ENCODE assay signal across 28 mouse cellular contexts in genomic region chr16:68078991-68079390, GRCm38 (mm10).
"Had no signal": no experiment of that assay in that cellular context is flagged by ENCODE, and none has a peak within 500 bp of the region (broad histone marks: within the 10 kb centered on the region; RNA-seq: fewer than 3 reads in every experiment).

No protein-coding gene starts in this region.

- H3K36me3 ChIP-seq: limb, embryonic 10.5 days; limb, embryonic 12.5 days; limb, embryonic 13.5 days; limb, embryonic 15.5 days; liver, embryonic 12.5 days; liver, embryonic 13.5 days; liver, embryonic 15.5 days; lung, embryonic 15.5 days; midbrain, embryonic 10.5 days; midbrain, embryonic 12.5 days; midbrain, embryonic 13.5 days; midbrain, embryonic 15.5 days; neural tube, embryonic 12.5 days had no signal

- H3K27me3 ChIP-seq: limb, embryonic 12.5 days; limb, embryonic 13.5 days; limb, embryonic 15.5 days; liver, embryonic 12.5 days; liver, embryonic 13.5 days; liver, embryonic 15.5 days; lung, embryonic 15.5 days; megakaryocyte, embryonic 14.5 days; midbrain, embryonic 12.5 days; midbrain, embryonic 13.5 days; midbrain, embryonic 15.5 days; neural tube, embryonic 12.5 days had no signal

- H3K27ac ChIP-seq: limb, embryonic 10.5 days; limb, embryonic 12.5 days; limb, embryonic 13.5 days; limb, embryonic 15.5 days; liver, embryonic 12.5 days; liver, embryonic 13.5 days; liver, embryonic 14.5 days; liver, embryonic 15.5 days; lung, embryonic 15.5 days; macrophage; midbrain, embryonic 10.5 days; midbrain, embryonic 12.5 days; midbrain, embryonic 13.5 days; midbrain, embryonic 15.5 days; neural tube, embryonic 12.5 days had no signal

- DNase-seq: left cerebral cortex, postnatal 4 days; liver; liver, embryonic 13.5 days; liver, postnatal 0 days; lung, adult 18-20 months; lung, adult 2 months; lung, embryonic 14.5 days; lung, postnatal 10 days; lung, postnatal 14 days; lung, postnatal 36 days; lung, postnatal 4 days; midbrain, embryonic 14.5 days had no signal

- H3K9ac ChIP-seq: limb, embryonic 12.5 days; limb, embryonic 13.5 days; limb, embryonic 15.5 days; liver, embryonic 12.5 days; liver, embryonic 13.5 days; liver, embryonic 14.5 days; liver, embryonic 15.5 days; liver, postnatal 0 days; lung, embryonic 14.5 days; lung, embryonic 15.5 days; midbrain, embryonic 12.5 days; midbrain, embryonic 13.5 days; midbrain, embryonic 15.5 days; neural tube, embryonic 12.5 days had no signal

- H3K9me3 ChIP-seq: limb, embryonic 10.5 days; limb, embryonic 12.5 days; limb, embryonic 13.5 days; limb, embryonic 15.5 days; liver, embryonic 12.5 days; liver, embryonic 13.5 days; liver, embryonic 15.5 days; lung, embryonic 15.5 days; megakaryocyte, embryonic 14.5 days; midbrain, embryonic 10.5 days; midbrain, embryonic 12.5 days; midbrain, embryonic 13.5 days; midbrain, embryonic 15.5 days; neural tube, embryonic 12.5 days had no signal

- H3K4me3 ChIP-seq: limb, embryonic 10.5 days; limb, embryonic 12.5 days; limb, embryonic 13.5 days; limb, embryonic 15.5 days; liver, embryonic 12.5 days; liver, embryonic 13.5 days; liver, embryonic 15.5 days; lung, embryonic 15.5 days; megakaryocyte, embryonic 14.5 days; midbrain, embryonic 10.5 days; midbrain, embryonic 12.5 days; midbrain, embryonic 13.5 days; midbrain, embryonic 15.5 days; myocyte; neural tube, embryonic 12.5 days had no signal

- H3K4me1 ChIP-seq: limb, embryonic 10.5 days; limb, embryonic 12.5 days; limb, embryonic 13.5 days; limb, embryonic 15.5 days; liver, embryonic 12.5 days; liver, embryonic 13.5 days; liver, embryonic 15.5 days; lung, embryonic 15.5 days; megakaryocyte, embryonic 14.5 days; midbrain, embryonic 10.5 days; midbrain, embryonic 12.5 days; midbrain, embryonic 13.5 days; midbrain, embryonic 15.5 days; neural tube, embryonic 12.5 days had no signal
